Mouse (Mus musculus): ENCODE data around the gene Gm9508. TPM values are rescaled to one million over a fixed set of nuclear protein-coding genes. Genes with fewer than 3 reads are reported as not detected.
A peak's percentile ranks its signal among the peaks of the same experiment; 100 is the strongest.
"Not testable (repeated sequence)": the region's sequence is repeated elsewhere in the genome, so short reads cannot be mapped to it uniquely, and the experiment has no call there.

The Gm9508 gene
- polyA plus RNA-seq, 1 experiment from 2014 or later = not detected

DNA sequence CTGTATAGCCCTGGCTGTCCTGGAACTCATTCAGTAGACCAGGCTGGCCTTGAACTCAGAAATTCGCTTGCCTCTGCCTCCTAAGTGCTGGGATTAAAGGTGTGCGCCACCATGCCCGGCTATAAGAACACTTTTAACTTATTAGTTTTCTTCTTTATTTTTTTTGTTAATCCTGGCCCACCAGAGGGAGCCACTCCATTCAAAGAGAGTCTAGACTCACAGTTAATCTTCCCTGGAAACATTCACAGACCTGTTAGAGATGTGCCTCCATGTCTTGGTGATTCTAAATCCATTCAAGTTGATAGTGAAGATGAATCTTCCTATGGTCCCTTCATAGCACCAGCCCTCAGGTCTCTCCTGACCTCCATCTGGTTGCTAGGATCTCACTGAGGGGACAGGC, 12.8 kb upstream of the Gm9508 start:
- H3K4me2 ChIP-seq (replicated peaks; ENCODE audit: low read depth) = no peak overlapping the region
- no peaks in the 10 kb centered on the region for H3K4me1 ChIP-seq (replicated peaks; ENCODE audit: control insufficient read depth, insufficient read depth)
- 58% methylated on average over 3 of the region's 3 CpGs for WGBS
- H3K9ac ChIP-seq (ENCODE audit: low read length) = no peak overlapping the region
- TF ChIP-seq EP300 (optimal IDR thresholded peaks at IDR 0.05) (no peak), CTCF (IDR thresholded peaks at IDR 0.05; ENCODE audit: low read depth) (peak; percentile 37)
- H3K9me3 ChIP-seq (ENCODE audit: control insufficient read depth, low read length) = no peaks in the 10 kb centered on the region
- no peak for ATAC-seq (ENCODE audit: low FRiP score, low TSS enrichment)
- H3K27me3 ChIP-seq (ENCODE audit: control insufficient read depth, insufficient read depth, low read length) = no peaks in the 10 kb centered on the region
- DNase-seq (ENCODE audit: low spot score) = no peak
- no peak overlapping the region for H3K27ac ChIP-seq (replicated peaks)
- no peak overlapping the region for H3K4me3 ChIP-seq (ENCODE audit: low read depth, low read length)
- H3K36me3 ChIP-seq (ENCODE audit: control insufficient read depth, insufficient read depth, low read length) = no peaks in the 10 kb centered on the region

DNA sequence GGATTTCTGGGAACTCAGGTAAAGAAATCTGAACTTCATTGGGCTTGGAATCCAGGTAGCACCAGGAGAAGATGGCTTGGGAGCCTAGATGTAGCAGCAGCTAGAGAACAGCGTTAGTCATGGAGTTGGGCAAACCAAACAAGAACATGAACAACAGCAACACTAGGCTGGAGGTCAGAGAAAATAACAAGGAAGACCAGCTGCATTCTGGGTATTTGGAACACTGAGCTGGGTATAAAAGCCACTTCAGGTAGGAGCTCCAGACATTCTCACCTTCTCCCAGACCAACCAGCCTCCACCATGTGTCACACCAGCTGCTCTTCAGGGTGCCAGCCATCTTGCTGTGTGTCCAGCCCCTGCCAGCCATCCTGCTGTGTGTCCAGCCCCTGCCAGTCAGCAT, 9.3 kb upstream of the Gm9508 start, which contains the start of gene Gm10272:
Gene Gm10272 (plus strand): TSS at position 301 of the 400 bp plus-strand sequence.
- no peak within 1 kb of the TSS for H3K4me2 ChIP-seq (replicated peaks; ENCODE audit: low read depth)
- H3K27ac ChIP-seq (replicated peaks) = no peak within 1 kb of the TSS
- H3K36me3 ChIP-seq (ENCODE audit: control insufficient read depth, insufficient read depth, low read length) = no peaks in the 10 kb centered on the region
- H3K9me3 ChIP-seq (ENCODE audit: control insufficient read depth, low read length) = no peaks in the 10 kb centered on the region
- DNase-seq (ENCODE audit: low spot score) (no peak), ATAC-seq (ENCODE audit: low FRiP score, low TSS enrichment) (no peak)
- 100% methylated on average over 1 of the region's 1 CpGs for WGBS
- no peaks in the 10 kb centered on the region for H3K4me1 ChIP-seq (replicated peaks; ENCODE audit: control insufficient read depth, insufficient read depth)
- no peaks in the 10 kb centered on the region for H3K27me3 ChIP-seq (ENCODE audit: control insufficient read depth, insufficient read depth, low read length)
- no peak within 1 kb of the TSS for H3K9ac ChIP-seq (ENCODE audit: low read length)
- TF ChIP-seq CTCF (IDR thresholded peaks at IDR 0.05; ENCODE audit: low read depth) (no peak), EP300 (optimal IDR thresholded peaks at IDR 0.05) (no peak)
- no peak within 1 kb of the TSS for H3K4me3 ChIP-seq (ENCODE audit: low read depth, low read length)

GRCm38 (mm10) chr10:77690356-77690807, 6.7 kb downstream of the Gm9508 start, which contains the start of gene Gm19402:
Gm19402 (minus strand) TSS chr10:77690757.
- not testable (repeated sequence) for DNase-seq (ENCODE audit: low spot score); H3K4me1 ChIP-seq (replicated peaks; ENCODE audit: control insufficient read depth, insufficient read depth); H3K4me2 ChIP-seq (replicated peaks; ENCODE audit: low read depth); H3K9me3 ChIP-seq (ENCODE audit: control insufficient read depth, low read length); H3K4me3 ChIP-seq (ENCODE audit: low read depth, low read length); H3K27me3 ChIP-seq (ENCODE audit: control insufficient read depth, insufficient read depth, low read length); H3K9ac ChIP-seq (ENCODE audit: low read length); ATAC-seq (ENCODE audit: low FRiP score, low TSS enrichment); H3K27ac ChIP-seq (replicated peaks); H3K36me3 ChIP-seq (ENCODE audit: control insufficient read depth, insufficient read depth, low read length)
- WGBS = 64% methylated on average over 3 of the region's 3 CpGs

GRCm38 (mm10) chr10:77687021-77687420, 10.0 kb downstream of the Gm9508 start:
- Histone ChIP-seq H3K9ac (ENCODE audit: low read length) (no peak overlapping the region), H3K4me2 (replicated peaks; ENCODE audit: low read depth) (no peak overlapping the region), H3K9me3 (ENCODE audit: control insufficient read depth, low read length) (no peaks in the 10 kb centered on the region), H3K27ac (replicated peaks) (peak overlapping the region; percentile 45; the same call in 1 of the 2 replicates), H3K4me3 (ENCODE audit: low read depth, low read length) (no peak overlapping the region), H3K27me3 (ENCODE audit: control insufficient read depth, insufficient read depth, low read length) (no peaks in the 10 kb centered on the region), H3K36me3 (ENCODE audit: control insufficient read depth, insufficient read depth, low read length) (no peaks in the 10 kb centered on the region), H3K4me1 (replicated peaks; ENCODE audit: control insufficient read depth, insufficient read depth) (no peaks in the 10 kb centered on the region)
- DNase-seq (ENCODE audit: low spot score) (no peak), ATAC-seq (ENCODE audit: low FRiP score, low TSS enrichment) (no peak)
- 30% methylated on average over 10 of the region's 10 CpGs for WGBS
- TF ChIP-seq EP300 (optimal IDR thresholded peaks at IDR 0.05) (no peak), CTCF (IDR thresholded peaks at IDR 0.05; ENCODE audit: low read depth) (no peak)

GRCm38 (mm10) chr10:77685895-77686664, 11.0 kb downstream of the Gm9508 start, which contains the start of gene Tspear:
Tspear (plus strand) TSS chr10:77686569.
- Histone ChIP-seq H3K27ac (replicated peaks) (peak within 1 kb of the TSS; percentile 45; the same call in 1 of the 2 replicates), H3K4me3 (ENCODE audit: low read depth, low read length) (no peak within 1 kb of the TSS), H3K27me3 (ENCODE audit: control insufficient read depth, insufficient read depth, low read length) (no peaks in the 10 kb centered on the region), H3K9ac (ENCODE audit: low read length) (no peak within 1 kb of the TSS), H3K4me2 (replicated peaks; ENCODE audit: low read depth) (peak within 1 kb of the TSS; percentile 27; the same call in 1 of the 2 replicates), H3K36me3 (ENCODE audit: control insufficient read depth, insufficient read depth, low read length) (no peaks in the 10 kb centered on the region), H3K9me3 (ENCODE audit: control insufficient read depth, low read length) (no peaks in the 10 kb centered on the region), H3K4me1 (replicated peaks; ENCODE audit: control insufficient read depth, insufficient read depth) (no peaks in the 10 kb centered on the region)
- peak; percentile 50; the same call in 1 of the 2 replicates for ATAC-seq (ENCODE audit: low FRiP score, low TSS enrichment)
- TF ChIP-seq EP300 (optimal IDR thresholded peaks at IDR 0.05) (peak; percentile 39), CTCF (IDR thresholded peaks at IDR 0.05; ENCODE audit: low read depth) (no peak)
- peak; percentile 47 for DNase-seq (ENCODE audit: low spot score)
- WGBS = 6% methylated on average over 22 of the region's 22 CpGs

GRCm38 (mm10) chr10:77684181-77684580, 12.9 kb downstream of the Gm9508 start:
- no peak for ATAC-seq (ENCODE audit: low FRiP score, low TSS enrichment)
- H3K27me3 ChIP-seq (ENCODE audit: control insufficient read depth, insufficient read depth, low read length) = no peaks in the 10 kb centered on the region
- 38% methylated on average over 8 of the region's 8 CpGs for WGBS

More at GRCm38 (mm10) chr10:77684181-77684580, 12.9 kb downstream of the Gm9508 start:
- Histone ChIP-seq H3K9me3 (ENCODE audit: control insufficient read depth, low read length) (no peaks in the 10 kb centered on the region), H3K9ac (ENCODE audit: low read length) (no peak overlapping the region), H3K4me2 (replicated peaks; ENCODE audit: low read depth) (no peak overlapping the region), H3K36me3 (ENCODE audit: control insufficient read depth, insufficient read depth, low read length) (no peaks in the 10 kb centered on the region), H3K4me1 (replicated peaks; ENCODE audit: control insufficient read depth, insufficient read depth) (no peaks in the 10 kb centered on the region), H3K27ac (replicated peaks) (no peak overlapping the region), H3K4me3 (ENCODE audit: low read depth, low read length) (no peak overlapping the region)
- no peak for TF ChIP-seq EP300 (optimal IDR thresholded peaks at IDR 0.05)
- TF ChIP-seq CTCF (IDR thresholded peaks at IDR 0.05; ENCODE audit: low read depth) = no peak
- no peak for DNase-seq (ENCODE audit: low spot score)
